In genomic region chr11:79646467-79647070, GRCm38 (mm10) we compare ENCODE assay signal across 10 mouse cellular contexts. TPM values are rescaled to one million over a fixed set of nuclear protein-coding genes. Genes with fewer than 3 reads are reported as not detected.
DNase-seq lines count a peak whose midpoint lies in the region; ATAC-seq lines count a peak whose summit lies in the region.
"Had no signal": no experiment of that assay in that cellular context is flagged by ENCODE, and none has a peak within 500 bp of the region (broad histone marks: within the 10 kb centered on the region; RNA-seq: fewer than 3 reads in every experiment).

No protein-coding gene starts in this region.

- H3K9ac ChIP-seq in embryonic facial prominence, embryonic 15.5 days = no peak overlapping the region
- H3K9ac ChIP-seq in kidney, embryonic 15.5 days = no peak overlapping the region
- 0 out of 2 replicates have a peak overlapping the region, but pooled peaks have one; percentile 8 for H3K9ac ChIP-seq in neural tube, embryonic 12.5 days
- H3K9ac ChIP-seq: stomach, embryonic 15.5 days had no signal

- WGBS in embryonic facial prominence, embryonic 15.5 days = 15% methylated on average over 12 of the region's 12 CpGs
- WGBS in kidney, embryonic 15.5 days = 19% methylated on average over 12 of the region's 12 CpGs
- 5% methylated on average over 12 of the region's 12 CpGs for WGBS in neural tube, embryonic 12.5 days

- H3K9me3 ChIP-seq in embryonic facial prominence, embryonic 15.5 days (replicated peaks) = no peaks in the 10 kb centered on the region
- no peaks in the 10 kb centered on the region for H3K9me3 ChIP-seq in kidney, embryonic 15.5 days (replicated peaks)
- no peaks in the 10 kb centered on the region for H3K9me3 ChIP-seq in neural tube, embryonic 12.5 days
- H3K9me3 ChIP-seq: stomach, embryonic 15.5 days had no signal

- DNase-seq in cerebellum, postnatal 10 days = peak; percentile 46 to 58
- no peak for DNase-seq in cerebellum, adult 11 months
- DNase-seq in left cerebral cortex, adult 18-20 months (ENCODE audit: low spot score in 2 of 2) = no peak
- DNase-seq in thymus, postnatal 36 days = no peak
- DNase-seq in spleen, adult 12 weeks (ENCODE audit: low spot score) = no peak

- H3K4me1 ChIP-seq in embryonic facial prominence, embryonic 15.5 days = peaks cover 62% of the 10 kb centered on the region
- peaks cover 71% of the 10 kb centered on the region for H3K4me1 ChIP-seq in kidney, embryonic 15.5 days
- H3K4me1 ChIP-seq in neural tube, embryonic 12.5 days = peaks cover 59% of the 10 kb centered on the region

- no peaks in the 10 kb centered on the region for H3K36me3 ChIP-seq in embryonic facial prominence, embryonic 15.5 days
- no peaks in the 10 kb centered on the region for H3K36me3 ChIP-seq in kidney, embryonic 15.5 days
- no peaks in the 10 kb centered on the region for H3K36me3 ChIP-seq in neural tube, embryonic 12.5 days
- H3K36me3 ChIP-seq: stomach, embryonic 15.5 days had no signal

- no peak for ATAC-seq in embryonic facial prominence, embryonic 15.5 days (ENCODE audit: insufficient number of reproducible peaks, low FRiP score, low TSS enrichment, low read depth)
- ATAC-seq in kidney, embryonic 15.5 days (replicated peaks; ENCODE audit: low FRiP score) = peak; percentile 61
- peak; percentile 73 for ATAC-seq in neural tube, embryonic 12.5 days (ENCODE audit: low FRiP score, low read depth)

- H3K4me2 ChIP-seq in embryonic facial prominence, embryonic 15.5 days (replicated peaks) = no peak overlapping the region
- H3K4me2 ChIP-seq in kidney, embryonic 15.5 days = no peak overlapping the region
- no peak overlapping the region; the same call in 1 of the 2 replicates for H3K4me2 ChIP-seq in neural tube, embryonic 12.5 days (replicated peaks)
- H3K4me2 ChIP-seq: stomach, embryonic 15.5 days had no signal

- H3K27ac ChIP-seq in embryonic facial prominence, embryonic 15.5 days (replicated peaks) = peak overlapping the region; percentile 29; the same call in 1 of the 2 replicates
- H3K27ac ChIP-seq in kidney, embryonic 15.5 days = peak overlapping the region; percentile 89
- peak overlapping the region; percentile 42; the same call in 1 of the 2 replicates for H3K27ac ChIP-seq in neural tube, embryonic 12.5 days
- H3K27ac ChIP-seq: macrophage; stomach, embryonic 15.5 days had no signal

- H3K27me3 ChIP-seq in embryonic facial prominence, embryonic 15.5 days = no peaks in the 10 kb centered on the region
- 0 out of 2 replicates have a peak, but pooled peaks cover 2% of the 10 kb centered on the region for H3K27me3 ChIP-seq in kidney, embryonic 15.5 days
- no peaks in the 10 kb centered on the region for H3K27me3 ChIP-seq in neural tube, embryonic 12.5 days (replicated peaks)
- H3K27me3 ChIP-seq: stomach, embryonic 15.5 days had no signal

- H3K4me3 ChIP-seq in embryonic facial prominence, embryonic 15.5 days (replicated peaks) = no peak overlapping the region
- H3K4me3 ChIP-seq in kidney, embryonic 15.5 days (replicated peaks) = no peak overlapping the region
- H3K4me3 ChIP-seq in neural tube, embryonic 12.5 days = no peak overlapping the region
- H3K4me3 ChIP-seq: stomach, embryonic 15.5 days had no signal

RNA-seq across cellular contexts. Expression of gene Rab11fip4, which starts 55.6 kb away (rescaled TPM):
- polyA plus RNA-seq in embryonic facial prominence, embryonic 15.5 days (2015; fragmentation: Nextera tagmentation; extraction: Ambion mirVana) = 5.4 and 6.0 TPM in 2 replicates
- polyA plus RNA-seq in kidney, embryonic 15.5 days (2015; fragmentation: Nextera tagmentation; extraction: Ambion mirVana) = 9.6 and 9.7 TPM in 2 replicates
- polyA plus RNA-seq in neural tube, embryonic 12.5 days (2016; fragmentation: Nextera tagmentation; extraction: Ambion mirVana) = 22.8 and 22.9 TPM in 2 replicates
- 100 to 1,000 TPM; 234 to 237 TPM for total RNA-seq in left cerebral cortex, adult 18-20 months (2021)

Comparison
In these comparisons a context has a peak if more than half of its experiments do, and no peak if none do; other contexts are left out.
1. DNase-seq: peak in cerebellum, postnatal 10 days (2 of 2); none in cerebellum, adult 11 months (single experiment), left cerebral cortex, adult 18-20 months (0 of 2), thymus, postnatal 36 days (0 of 2) and spleen, adult 12 weeks (single experiment).
2. H3K27ac ChIP-seq: peak in every context shown above with its lines; median percentile 89 in kidney, embryonic 15.5 days; 42 in neural tube, embryonic 12.5 days; 29 in embryonic facial prominence, embryonic 15.5 days.